Mouse (Mus musculus): ENCODE measurements around the gene Gm20388. TPM values are rescaled to one million over a fixed set of nuclear protein-coding genes. Genes with fewer than 3 reads are reported as not detected.
A peak's percentile ranks its signal among the peaks of the same experiment; 100 is the strongest.

Gm20388 gene
- total and polyA plus RNA-seq, 3 experiments = 0.02 to 0.05 TPM; not detected in 1

DNA sequence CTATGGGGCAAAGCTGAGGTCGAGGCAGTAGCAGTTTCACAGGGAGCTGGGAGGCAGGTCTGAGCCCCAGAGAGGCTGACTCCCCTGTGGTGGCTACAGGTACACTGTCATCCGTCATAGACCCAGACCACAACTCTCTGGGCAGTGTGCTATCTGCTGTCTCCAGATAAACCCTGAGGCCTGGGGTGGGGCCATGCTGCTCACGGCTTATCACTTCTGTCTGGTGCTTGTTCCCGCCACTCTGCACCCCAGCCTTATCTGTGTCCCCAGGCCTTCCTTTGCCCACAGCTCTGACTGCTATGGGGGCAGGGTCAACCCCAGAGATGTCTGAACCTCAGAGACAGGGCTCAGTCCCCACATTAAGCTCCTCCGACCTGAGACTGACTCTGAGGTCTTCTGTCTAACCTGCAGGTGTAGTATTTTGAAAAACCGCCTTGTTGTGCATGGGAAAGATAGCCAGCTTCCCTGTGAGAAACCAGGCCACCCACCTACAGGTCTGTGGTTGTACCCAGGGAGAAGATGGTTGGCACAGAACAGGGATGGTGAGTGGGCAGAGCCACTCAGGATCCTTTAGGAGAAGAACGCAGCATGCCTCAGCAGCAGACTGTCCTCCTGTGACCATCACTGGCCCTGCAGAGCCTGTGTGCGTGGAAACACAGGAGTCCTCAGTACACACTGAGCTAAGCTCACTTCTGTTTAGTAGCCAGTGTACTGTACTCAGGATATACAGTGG lies 461.2 kb downstream of the Gm20388 start:
- H3K4me1 ChIP-seq (ENCODE audit: insufficient read depth, low read depth, low read length) = peaks cover 85% of the 10 kb centered on the region
- TF ChIP-seq TAL1 (conservative IDR thresholded peaks at IDR 0.05; ENCODE audit: low read depth, low read length) = peak; percentile 99
- no peak for TF ChIP-seq GATA1 (IDR thresholded peaks at IDR 0.05; ENCODE audit: borderline replicate concordance, low read length)

DNA sequence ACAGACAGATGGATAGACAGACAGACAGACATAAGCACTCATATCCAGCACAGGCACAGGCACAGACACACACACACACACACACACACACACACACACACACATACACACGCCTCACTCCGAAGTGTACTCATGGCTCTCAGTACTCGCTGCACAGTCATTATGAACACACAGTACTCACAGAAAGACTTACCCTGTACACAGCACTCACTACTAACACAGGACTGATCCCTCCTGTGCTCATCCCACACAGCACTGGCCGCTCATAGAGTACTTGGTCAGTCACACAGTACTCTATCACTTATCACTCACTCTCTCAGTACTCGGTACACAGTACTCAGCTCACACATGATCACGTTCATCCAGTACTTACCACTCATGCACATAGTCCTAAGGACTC lies 462.0 kb downstream of the Gm20388 start:
- H3K36me3 ChIP-seq (replicated peaks) = no peaks in the 10 kb centered on the region
- no peak for TF ChIP-seq GATA2 (IDR thresholded peaks at IDR 0.05; ENCODE audit: borderline replicate concordance, low read depth, low read length)
- no peak for TF ChIP-seq GATA1 (IDR thresholded peaks at IDR 0.05; ENCODE audit: borderline replicate concordance, low read length)
- no peak for TF ChIP-seq POLR2AphosphoS5 (IDR thresholded peaks at IDR 0.05; ENCODE audit: insufficient replicate concordance, low read depth, low read length)
- TF ChIP-seq CTCF (IDR thresholded peaks at IDR 0.05; ENCODE audit: low read depth, low read length) = no peak
- no peak for TF ChIP-seq TAL1 (conservative IDR thresholded peaks at IDR 0.05; ENCODE audit: low read depth, low read length)
- H3K4me3 ChIP-seq (ENCODE audit: low read depth, low read length) = no peak overlapping the region; the same call in 1 of the 2 replicates
- peaks cover 92% of the 10 kb centered on the region for H3K4me1 ChIP-seq (ENCODE audit: insufficient read depth, low read depth, low read length)
- H3K9me3 ChIP-seq (replicated peaks) = peaks cover 14% of the 10 kb centered on the region
- H3K27me3 ChIP-seq (ENCODE audit: insufficient read depth, low read length) = peaks cover 74% of the 10 kb centered on the region
- ATAC-seq (ENCODE audit: extremely low read depth, insufficient number of reproducible peaks, low FRiP score, poor library complexity, severe bottlenecking) (no peak), DNase-seq (ENCODE audit: low spot score) (no peak)

More for the DNA sequence above, 461.2 kb downstream of the Gm20388 start:
- Histone ChIP-seq H3K9me3 (replicated peaks) (peaks cover 14% of the 10 kb centered on the region), H3K4me3 (ENCODE audit: low read depth, low read length) (peak overlapping the region; percentile 46; the same call in 1 of the 2 replicates), H3K27me3 (ENCODE audit: insufficient read depth, low read length) (peaks cover 74% of the 10 kb centered on the region), H3K36me3 (replicated peaks) (no peaks in the 10 kb centered on the region)
- ATAC-seq (ENCODE audit: extremely low read depth, insufficient number of reproducible peaks, low FRiP score, poor library complexity, severe bottlenecking) (peak; percentile 88), DNase-seq (ENCODE audit: low spot score) (peak; percentile 92)

DNA sequence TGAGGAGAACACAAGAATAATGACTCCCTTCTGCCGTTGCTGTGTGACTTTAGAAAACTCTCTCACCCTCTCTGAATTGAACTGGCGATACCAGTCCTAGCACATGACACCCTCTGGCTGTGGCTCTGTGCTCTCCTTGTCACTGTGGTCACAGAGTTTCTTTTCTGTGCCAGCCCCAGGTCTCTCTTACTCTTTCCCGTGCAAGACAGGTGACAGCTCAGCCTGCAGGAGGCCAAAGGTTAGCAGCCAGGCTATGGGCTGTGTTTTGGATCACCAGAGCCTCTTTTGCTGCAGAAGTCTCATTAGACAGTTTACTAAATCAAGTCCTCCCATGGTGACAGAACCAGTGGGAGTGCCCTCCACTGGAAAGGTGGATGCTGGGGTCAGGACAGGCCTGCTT lies 463.0 kb downstream of the Gm20388 start:
- Histone ChIP-seq H3K4me3 (ENCODE audit: low read depth, low read length) (0 out of 2 replicates have a peak overlapping the region, but pooled peaks have one; percentile 5), H3K9me3 (replicated peaks) (peaks cover 14% of the 10 kb centered on the region), H3K4me1 (ENCODE audit: insufficient read depth, low read depth, low read length) (peaks cover 96% of the 10 kb centered on the region), H3K36me3 (replicated peaks) (no peaks in the 10 kb centered on the region), H3K27me3 (ENCODE audit: insufficient read depth, low read length) (peaks cover 74% of the 10 kb centered on the region)
- DNase-seq (ENCODE audit: low spot score) = no peak
- TF ChIP-seq GATA2 (IDR thresholded peaks at IDR 0.05; ENCODE audit: borderline replicate concordance, low read depth, low read length) = no peak
- no peak for TF ChIP-seq GATA1 (IDR thresholded peaks at IDR 0.05; ENCODE audit: borderline replicate concordance, low read length)
- no peak for TF ChIP-seq TAL1 (conservative IDR thresholded peaks at IDR 0.05; ENCODE audit: low read depth, low read length)
- no peak for TF ChIP-seq POLR2AphosphoS5 (IDR thresholded peaks at IDR 0.05; ENCODE audit: insufficient replicate concordance, low read depth, low read length)
- no peak for TF ChIP-seq CTCF (IDR thresholded peaks at IDR 0.05; ENCODE audit: low read depth, low read length)
- no peak for ATAC-seq (ENCODE audit: extremely low read depth, insufficient number of reproducible peaks, low FRiP score, poor library complexity, severe bottlenecking)

DNA sequence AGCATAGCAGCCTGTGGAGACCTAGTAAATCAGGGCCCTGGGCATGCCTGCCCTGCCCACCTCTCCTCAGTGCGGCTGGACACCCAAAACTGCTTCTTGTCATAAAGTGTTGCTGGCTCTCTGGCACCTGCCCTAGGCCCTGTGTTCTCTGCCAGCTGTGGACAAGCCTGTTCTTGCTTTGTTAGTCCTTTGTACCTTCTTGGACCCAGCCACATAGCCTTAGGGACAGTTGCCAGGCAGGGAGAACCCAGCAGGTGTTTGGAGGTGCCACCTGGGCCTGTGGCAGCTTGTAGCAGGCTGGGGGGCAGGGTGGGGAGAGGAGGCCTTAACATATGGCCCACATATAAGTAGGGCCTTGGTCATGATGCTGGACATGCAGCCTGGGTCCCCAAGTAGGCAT lies 463.4 kb downstream of the Gm20388 start:
- DNase-seq (ENCODE audit: low spot score) = no peak
- ATAC-seq (ENCODE audit: extremely low read depth, insufficient number of reproducible peaks, low FRiP score, poor library complexity, severe bottlenecking) = no peak
- Histone ChIP-seq H3K36me3 (replicated peaks) (no peaks in the 10 kb centered on the region), H3K27me3 (ENCODE audit: insufficient read depth, low read length) (peaks cover 74% of the 10 kb centered on the region), H3K4me3 (ENCODE audit: low read depth, low read length) (peak overlapping the region; percentile 5; the same call in 1 of the 2 replicates), H3K9me3 (replicated peaks) (peaks cover 14% of the 10 kb centered on the region), H3K4me1 (ENCODE audit: insufficient read depth, low read depth, low read length) (peaks cover 96% of the 10 kb centered on the region)
- TF ChIP-seq GATA1 (IDR thresholded peaks at IDR 0.05; ENCODE audit: borderline replicate concordance, low read length) (no peak), TAL1 (conservative IDR thresholded peaks at IDR 0.05; ENCODE audit: low read depth, low read length) (no peak), POLR2AphosphoS5 (IDR thresholded peaks at IDR 0.05; ENCODE audit: insufficient replicate concordance, low read depth, low read length) (no peak), GATA2 (IDR thresholded peaks at IDR 0.05; ENCODE audit: borderline replicate concordance, low read depth, low read length) (no peak), CTCF (IDR thresholded peaks at IDR 0.05; ENCODE audit: low read depth, low read length) (no peak)

DNA sequence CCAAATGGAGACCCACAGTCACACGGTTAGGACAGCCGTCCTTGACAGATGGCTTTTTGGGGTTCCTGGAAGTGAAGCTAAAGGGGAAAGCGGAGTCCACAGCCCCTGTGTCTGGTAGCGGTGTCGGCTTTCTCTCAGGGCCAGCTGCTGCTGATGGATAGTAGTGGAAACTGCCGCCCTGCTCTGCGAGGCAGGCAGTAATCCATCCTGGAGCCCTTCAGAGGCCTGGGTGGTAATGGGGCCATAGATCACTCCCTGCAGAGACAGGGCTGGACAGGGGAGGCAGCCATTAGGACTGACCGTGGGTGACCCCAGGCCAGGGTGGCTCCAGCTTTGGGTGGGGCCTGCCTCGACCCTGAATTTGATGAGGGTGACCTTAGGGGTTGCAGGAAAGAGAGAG lies 463.9 kb downstream of the Gm20388 start:
- no peaks in the 10 kb centered on the region for H3K36me3 ChIP-seq (replicated peaks)
- peaks cover 14% of the 10 kb centered on the region for H3K9me3 ChIP-seq (replicated peaks)
- H3K27me3 ChIP-seq (ENCODE audit: insufficient read depth, low read length) = peaks cover 74% of the 10 kb centered on the region
- peaks cover 92% of the 10 kb centered on the region for H3K4me1 ChIP-seq (ENCODE audit: insufficient read depth, low read depth, low read length)
- DNase-seq (ENCODE audit: low spot score) = no peak
- TF ChIP-seq TAL1 (conservative IDR thresholded peaks at IDR 0.05; ENCODE audit: low read depth, low read length) (no peak), CTCF (IDR thresholded peaks at IDR 0.05; ENCODE audit: low read depth, low read length) (no peak), POLR2AphosphoS5 (IDR thresholded peaks at IDR 0.05; ENCODE audit: insufficient replicate concordance, low read depth, low read length) (no peak), GATA2 (IDR thresholded peaks at IDR 0.05; ENCODE audit: borderline replicate concordance, low read depth, low read length) (no peak), GATA1 (IDR thresholded peaks at IDR 0.05; ENCODE audit: borderline replicate concordance, low read length) (no peak)
- H3K4me3 ChIP-seq (ENCODE audit: low read depth, low read length) = peak overlapping the region; percentile 4; the same call in 1 of the 2 replicates
- no peak for ATAC-seq (ENCODE audit: extremely low read depth, insufficient number of reproducible peaks, low FRiP score, poor library complexity, severe bottlenecking)

DNA sequence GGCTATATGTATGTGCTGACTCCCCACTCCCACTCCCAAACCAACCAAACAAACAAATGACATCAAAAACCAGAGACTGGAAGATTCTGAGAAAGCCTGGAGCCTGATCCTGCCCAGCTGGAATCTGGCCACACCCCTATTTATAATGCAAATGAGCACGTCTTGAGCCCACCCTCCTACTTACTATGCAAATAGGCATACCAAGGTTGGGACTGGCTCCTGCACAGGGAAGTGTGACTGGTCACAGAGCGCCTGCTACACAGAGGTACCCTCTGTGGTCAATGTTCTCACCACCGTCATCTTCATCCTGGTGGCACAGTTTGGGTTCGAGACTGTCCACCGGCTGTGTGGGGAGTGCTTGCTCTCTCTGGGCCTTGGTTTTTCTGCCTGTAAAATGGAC lies 464.5 kb downstream of the Gm20388 start:
- H3K36me3 ChIP-seq (replicated peaks) = no peaks in the 10 kb centered on the region
- peaks cover 74% of the 10 kb centered on the region for H3K27me3 ChIP-seq (ENCODE audit: insufficient read depth, low read length)
- no peak for TF ChIP-seq GATA1 (IDR thresholded peaks at IDR 0.05; ENCODE audit: borderline replicate concordance, low read length)
- TF ChIP-seq POLR2AphosphoS5 (IDR thresholded peaks at IDR 0.05; ENCODE audit: insufficient replicate concordance, low read depth, low read length) = no peak
- TF ChIP-seq CTCF (IDR thresholded peaks at IDR 0.05; ENCODE audit: low read depth, low read length) = no peak
- TF ChIP-seq TAL1 (conservative IDR thresholded peaks at IDR 0.05; ENCODE audit: low read depth, low read length) = no peak
- no peak for TF ChIP-seq GATA2 (IDR thresholded peaks at IDR 0.05; ENCODE audit: borderline replicate concordance, low read depth, low read length)
- no peak overlapping the region for H3K4me3 ChIP-seq (ENCODE audit: low read depth, low read length)
- DNase-seq (ENCODE audit: low spot score) (no peak), ATAC-seq (ENCODE audit: extremely low read depth, insufficient number of reproducible peaks, low FRiP score, poor library complexity, severe bottlenecking) (no peak)
- peaks cover 14% of the 10 kb centered on the region for H3K9me3 ChIP-seq (replicated peaks)
- peaks cover 85% of the 10 kb centered on the region for H3K4me1 ChIP-seq (ENCODE audit: insufficient read depth, low read depth, low read length)

Measured in G1E (cell line).